Mouse (Mus musculus) hindbrain, embryonic 11.5 days (tissue): Measurements from ENCODE around the gene Leap2. TPM values are rescaled to one million over a fixed set of nuclear protein-coding genes. Genes with fewer than 3 reads are reported as not detected.
"Not testable (repeated sequence)": the region's sequence is repeated elsewhere in the genome, so short reads cannot be mapped to it uniquely, and the experiment has no call there.

Source experiments
- ATAC-seq: fragments of 200-750 bp; cut with Nextera tagmentation; 2 replicates; pipeline ENCODE4 v1.8.0; 2017; ENCODE audit warnings: mild to moderate bottlenecking, moderate TSS enrichment, moderate library complexity; ENCODE audit not compliant: low FRiP score
- DNase-seq: peaks from one replicate; pipeline ENCODE4 v3.0.0-alpha.2; 2015; ENCODE audit warnings: low spot score
- H3K27ac ChIP-seq: fragments of 300-500 bp; sonication (generic); 2 replicates; pipeline ENCODE4 v1.5.1; 2014; ENCODE audit warnings: mild to moderate bottlenecking, low read depth, low read length
- H3K27me3 ChIP-seq: fragments of 300-500 bp; sonication (generic); 2 replicates; pipeline ENCODE4 v1.6.1; 2014; ENCODE audit warnings: mild to moderate bottlenecking, low read length, moderate library complexity, mixed read lengths; ENCODE audit not compliant: control insufficient read depth, insufficient read depth
- H3K36me3 ChIP-seq: fragments of 300-500 bp; sonication (generic); 2 replicates; pipeline ENCODE4 v1.6.1; 2014; ENCODE audit warnings: mild to moderate bottlenecking, low read length, moderate library complexity, mixed read lengths; ENCODE audit not compliant: control insufficient read depth, insufficient read depth
- H3K4me1 ChIP-seq: fragments of 300-500 bp; sonication (generic); replicated peaks from 2 replicates; pipeline ENCODE4 v1.6.1; 2014; ENCODE audit warnings: low read length, mixed read lengths; ENCODE audit not compliant: control insufficient read depth, insufficient read depth
- H3K4me2 ChIP-seq: fragments of 300-500 bp; sonication (generic); replicated peaks from 2 replicates; pipeline ENCODE4 v1.6.1; 2014; ENCODE audit warnings: mild to moderate bottlenecking, low read depth, low read length
- H3K4me3 ChIP-seq: fragments of 300-500 bp; sonication (generic); 2 replicates; pipeline ENCODE4 v1.5.1; 2014; ENCODE audit warnings: low read depth, low read length
- H3K9ac ChIP-seq: fragments of 300-500 bp; sonication (generic); 2 replicates; pipeline ENCODE4 v1.6.1; 2014; ENCODE audit warnings: low read depth, low read length
- H3K9me3 ChIP-seq: fragments of 300-500 bp; sonication (generic); 2 replicates; pipeline ENCODE4 v1.6.1; 2016; ENCODE audit warnings: low read length; ENCODE audit not compliant: control insufficient read depth
- WGBS: fragments of 180-500 bp; shearing (Covaris S2); extraction: QIAGEN DNeasy Blood & Tissue Kit; methylation state at CpG from one replicate; pipeline ENCODE4 v1.1.7; 2014; 5-methylcytosine and 5-hydroxymethylcytosine counted together
- polyA plus RNA-seq: library from polyadenylated mRNA; unstranded; fragments of >200 nt; fragmentation: Nextera tagmentation; extraction: Ambion mirVana; gene quantifications from 2 replicates; pipeline ENCODE4 v1.2.1, GENCODE M21; 2014

The Leap2 gene
- polyA plus RNA-seq, 1 experiment from 2014 or later, result 0.48 TPM

GRCm38 (mm10) chr11:53430670-53431346 lies 7.8 kb upstream of the Leap2 start, which contains the start of the genes Uqcrq and Gdf9:
Gene Uqcrq, minus strand, starts transcription at chr11:53430831.
Gene Gdf9, plus strand, starts transcription at chr11:53431023.
- Histone ChIP-seq H3K36me3 (0 out of 2 replicates have a peak, but pooled peaks cover 4% of the 10 kb centered on the region), H3K4me3 (peak within 1 kb of the TSS; percentile 96), H3K27me3 (no peaks in the 10 kb centered on the region), H3K4me1 (no peaks in the 10 kb centered on the region), H3K27ac (no peak within 1 kb of the TSS; the same call in 1 of the 2 replicates), H3K9ac (peak within 1 kb of the TSS; percentile 90), H3K9me3 (no peaks in the 10 kb centered on the region), H3K4me2 (peak within 1 kb of the TSS; percentile 74)
- under 1% methylated on average over 44 of the region's 44 CpGs for WGBS
- DNase-seq (peak; percentile 99), ATAC-seq (peak; percentile 97)

DNA sequence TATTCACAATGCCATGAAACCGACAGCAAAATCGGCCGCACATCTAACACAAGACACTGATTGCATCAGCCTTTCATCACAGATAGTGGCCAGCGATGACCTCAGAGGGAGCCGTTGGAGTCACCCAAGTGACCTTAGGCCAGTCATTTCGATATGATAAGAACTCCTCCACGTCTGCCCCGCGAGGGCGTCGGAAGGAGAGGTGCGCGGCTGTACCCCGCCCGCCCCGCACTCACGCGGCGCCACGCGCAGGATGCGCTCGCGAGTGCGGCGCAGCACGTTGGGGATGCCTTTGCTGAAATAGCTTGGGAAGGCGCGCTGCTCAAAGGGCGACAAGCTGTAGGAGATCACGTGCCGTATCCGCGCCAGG lies 7.3 kb upstream of the Leap2 start:
- H3K27ac ChIP-seq, result no peak overlapping the region
- 0 out of 2 replicates have a peak, but pooled peaks cover 4% of the 10 kb centered on the region for H3K36me3 ChIP-seq
- peak overlapping the region; percentile 96 for H3K4me3 ChIP-seq
- H3K4me2 ChIP-seq, result peak overlapping the region; percentile 74
- no peak for DNase-seq
- under 1% methylated on average over 34 of the region's 34 CpGs for WGBS
- no peaks in the 10 kb centered on the region for H3K27me3 ChIP-seq
- peak overlapping the region; percentile 90 for H3K9ac ChIP-seq
- no peak for ATAC-seq
- H3K4me1 ChIP-seq, result no peaks in the 10 kb centered on the region
- H3K9me3 ChIP-seq, result no peaks in the 10 kb centered on the region

DNA sequence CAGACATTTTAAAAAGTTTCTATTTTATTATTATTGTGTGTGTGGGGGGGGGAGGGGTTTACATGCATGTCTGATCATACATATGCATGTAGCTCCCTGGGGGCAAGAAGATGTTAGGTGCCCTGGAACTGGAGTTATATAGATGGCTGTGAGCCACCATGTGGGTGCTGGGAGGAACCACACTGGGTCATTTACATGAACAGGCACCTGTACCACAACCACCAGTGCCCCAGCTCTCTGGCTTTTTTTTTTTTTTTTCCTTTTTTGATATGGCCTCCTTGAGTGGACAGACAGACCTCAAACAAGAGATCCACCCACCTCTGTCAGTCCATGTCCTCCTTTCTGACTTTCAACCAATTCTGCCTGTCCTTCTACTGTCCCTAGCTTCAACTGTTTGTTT lies 6.2 kb upstream of the Leap2 start:
- Histone ChIP-seq H3K4me2 (no peak overlapping the region), H3K27me3 (no peaks in the 10 kb centered on the region), H3K4me3 (no peak overlapping the region), H3K9me3 (no peaks in the 10 kb centered on the region), H3K9ac (no peak overlapping the region), H3K36me3 (0 out of 2 replicates have a peak, but pooled peaks cover 4% of the 10 kb centered on the region), H3K4me1 (no peaks in the 10 kb centered on the region), H3K27ac (no peak overlapping the region)
- ATAC-seq (no peak), DNase-seq (no peak)

DNA sequence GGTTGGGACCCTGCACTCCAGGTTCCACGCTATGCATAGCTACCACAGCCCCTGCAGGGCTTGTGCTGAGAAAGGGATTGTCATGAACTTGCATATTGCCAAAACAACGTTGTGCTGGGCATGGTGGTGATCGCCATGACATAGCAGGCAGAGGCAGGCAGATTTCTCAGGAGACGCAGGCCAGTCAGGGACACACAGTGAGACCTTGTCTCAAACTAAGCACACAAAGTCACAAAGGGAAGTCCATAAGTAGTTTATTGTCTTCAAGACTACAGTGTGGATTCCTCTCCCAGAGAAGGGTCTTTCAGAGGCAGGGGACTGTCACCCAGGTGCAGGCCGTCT lies 5.7 kb upstream of the Leap2 start:
- H3K4me1 ChIP-seq, result no peaks in the 10 kb centered on the region
- no peak overlapping the region for H3K9ac ChIP-seq
- 0 out of 2 replicates have a peak, but pooled peaks cover 4% of the 10 kb centered on the region for H3K36me3 ChIP-seq
- H3K4me3 ChIP-seq, result no peak overlapping the region
- DNase-seq (no peak), ATAC-seq (no peak)
- 96% methylated on average over 5 of the region's 5 CpGs for WGBS
- no peak overlapping the region for H3K27ac ChIP-seq
- no peak overlapping the region for H3K4me2 ChIP-seq
- H3K9me3 ChIP-seq, result no peaks in the 10 kb centered on the region
- H3K27me3 ChIP-seq, result no peaks in the 10 kb centered on the region

DNA sequence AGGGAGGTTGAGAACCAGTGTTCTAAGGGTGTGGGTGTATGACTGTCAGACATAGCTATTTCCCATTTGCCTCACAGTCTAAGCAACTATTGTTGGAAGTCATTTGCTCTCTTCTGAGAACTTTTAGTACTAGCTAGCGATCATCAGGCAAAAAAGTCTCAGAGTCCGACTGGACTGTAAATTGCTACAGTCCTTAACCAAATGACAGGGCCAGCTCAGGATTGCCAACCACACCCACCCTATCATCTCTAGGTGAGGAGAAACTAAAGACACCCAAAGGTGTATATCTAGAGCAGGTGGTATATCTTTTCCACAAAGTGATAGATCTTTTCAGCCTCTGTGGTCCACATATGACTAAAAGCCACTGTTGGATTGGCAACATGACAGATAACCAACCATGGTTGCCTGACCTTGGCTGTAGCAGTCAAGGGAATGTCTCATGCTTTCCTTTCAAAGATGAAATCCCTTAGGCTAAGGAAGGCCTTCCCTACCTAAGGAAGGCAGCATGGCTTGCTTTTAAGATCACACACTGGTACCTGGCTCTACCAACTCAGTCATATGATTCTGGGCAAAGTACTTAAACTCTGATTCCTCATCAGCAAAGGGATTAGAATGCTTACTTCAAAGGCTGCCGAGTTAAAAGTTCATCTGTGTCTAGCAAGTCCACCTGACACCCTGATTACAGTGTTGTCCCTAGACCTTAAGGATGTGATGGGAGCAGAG lies 5.2 kb upstream of the Leap2 start:
- DNase-seq, result no peak
- Histone ChIP-seq H3K36me3 (0 out of 2 replicates have a peak, but pooled peaks cover 4% of the 10 kb centered on the region), H3K27me3 (no peaks in the 10 kb centered on the region), H3K4me3 (no peak overlapping the region), H3K9ac (no peak overlapping the region), H3K4me1 (no peaks in the 10 kb centered on the region), H3K4me2 (no peak overlapping the region), H3K27ac (no peak overlapping the region), H3K9me3 (no peaks in the 10 kb centered on the region)
- WGBS, result 88% methylated on average over 3 of the region's 3 CpGs
- no peak for ATAC-seq

- H3K4me1 ChIP-seq, H3K27ac ChIP-seq, ATAC-seq, H3K9ac ChIP-seq, H3K9me3 ChIP-seq, H3K27me3 ChIP-seq, H3K4me3 ChIP-seq, H3K4me2 ChIP-seq, DNase-seq, H3K36me3 ChIP-seq: not testable (repeated sequence)
- 88% methylated on average over 3 of the region's 3 CpGs for WGBS
Observed at GRCm38 (mm10) chr11:53426914-53427313, 3.9 kb upstream of the Leap2 start.

DNA sequence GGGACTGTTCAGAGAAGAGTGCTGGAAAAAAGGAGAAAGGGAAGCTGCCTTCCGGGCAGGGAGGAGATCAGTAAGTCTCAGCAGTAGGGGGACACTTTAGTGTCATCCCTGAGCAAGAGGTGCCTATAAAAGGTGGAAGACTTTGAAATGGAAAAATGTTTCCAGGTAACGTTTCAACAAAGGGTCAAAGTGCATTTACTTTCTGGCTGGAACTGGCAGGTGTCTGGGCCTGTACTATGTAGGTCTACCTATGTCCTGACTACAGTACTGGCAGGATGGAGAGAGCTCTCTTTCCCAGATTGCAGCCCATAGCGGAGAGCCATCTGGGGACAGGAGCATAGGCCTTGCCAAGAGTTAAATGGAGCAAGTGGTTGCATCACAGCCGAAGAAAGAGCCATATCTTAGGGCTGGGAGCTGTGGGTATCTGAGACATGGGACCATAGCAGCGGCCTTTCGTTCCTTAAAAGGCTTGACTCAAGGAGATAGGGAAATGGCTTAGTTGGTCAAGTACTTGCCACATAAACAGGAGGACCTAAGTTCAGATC lies 2.8 kb upstream of the Leap2 start:
- no peak overlapping the region for H3K9ac ChIP-seq
- 0 out of 2 replicates have a peak, but pooled peaks cover 4% of the 10 kb centered on the region for H3K36me3 ChIP-seq
- H3K9me3 ChIP-seq, result no peaks in the 10 kb centered on the region
- no peak for ATAC-seq
- DNase-seq, result no peak
- no peak overlapping the region for H3K4me3 ChIP-seq
- H3K4me2 ChIP-seq, result no peak overlapping the region
- no peak overlapping the region for H3K27ac ChIP-seq
- 82% methylated on average over 6 of the region's 6 CpGs for WGBS
- H3K27me3 ChIP-seq, result no peaks in the 10 kb centered on the region
- H3K4me1 ChIP-seq, result no peaks in the 10 kb centered on the region

DNA sequence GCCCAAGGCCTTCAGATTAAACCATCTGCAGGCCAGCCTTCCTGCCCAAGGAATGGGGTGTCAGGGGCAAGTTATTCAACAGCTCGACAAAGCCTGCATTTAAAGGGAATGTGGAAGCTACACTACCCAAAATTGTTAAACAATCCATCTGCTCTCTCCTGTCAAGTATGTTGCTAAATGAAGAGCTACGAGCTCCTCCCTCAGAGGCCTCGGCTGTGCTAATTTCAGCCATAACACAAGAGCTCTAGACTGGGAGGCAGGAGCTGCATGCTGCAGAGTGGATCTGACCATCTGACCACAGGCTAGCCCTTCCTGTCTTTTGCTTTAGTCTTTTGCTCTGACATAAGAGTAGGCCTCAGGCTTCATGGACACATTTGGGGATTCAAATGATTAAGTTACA lies 2.3 kb upstream of the Leap2 start:
- H3K9me3 ChIP-seq, result no peaks in the 10 kb centered on the region
- no peaks in the 10 kb centered on the region for H3K4me1 ChIP-seq
- WGBS, result 68% methylated on average over 3 of the region's 3 CpGs
- no peak for DNase-seq
- H3K27ac ChIP-seq, result no peak overlapping the region
- H3K9ac ChIP-seq, result no peak overlapping the region
- 0 out of 2 replicates have a peak, but pooled peaks cover 4% of the 10 kb centered on the region for H3K36me3 ChIP-seq
- no peak overlapping the region for H3K4me3 ChIP-seq
- no peaks in the 10 kb centered on the region for H3K27me3 ChIP-seq
- no peak overlapping the region for H3K4me2 ChIP-seq
- ATAC-seq, result no peak
